In the genomic region with DNA sequence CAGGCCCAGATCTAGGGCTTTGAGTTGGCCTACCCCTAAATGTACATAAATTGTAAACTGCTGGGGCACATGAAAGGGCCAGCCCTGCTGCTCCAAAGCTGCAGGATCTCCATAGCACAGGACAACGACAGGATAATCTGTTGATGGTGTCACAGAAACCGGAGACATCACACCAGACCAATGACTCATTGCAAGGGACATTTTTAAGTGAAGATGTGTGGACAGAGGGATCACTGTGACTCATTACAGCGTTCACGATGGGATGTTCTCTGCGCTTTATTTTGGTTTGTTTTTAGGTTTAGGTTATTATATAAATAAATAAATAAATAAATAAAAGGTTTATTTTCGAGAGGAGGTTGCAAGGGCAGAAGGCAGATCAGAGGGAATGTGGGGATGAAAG, we compare ENCODE assay signal across 14 mouse cellular contexts.
"Had no signal": no experiment of that assay in that cellular context is flagged by ENCODE, and none has a peak within 500 bp of the region (broad histone marks: within the 10 kb centered on the region; RNA-seq: fewer than 3 reads in every experiment).

No protein-coding gene starts in this region.

- H3K4me2 ChIP-seq: kidney, embryonic 15.5 days; limb, embryonic 15.5 days; stomach, embryonic 15.5 days had no signal

- H3K9me3 ChIP-seq: limb, embryonic 15.5 days; stomach, embryonic 15.5 days had no signal

- H3K4me3 ChIP-seq: kidney, embryonic 15.5 days; limb, embryonic 15.5 days; stomach, embryonic 15.5 days had no signal

- H3K9ac ChIP-seq: kidney, embryonic 15.5 days; limb, embryonic 15.5 days; stomach, embryonic 15.5 days had no signal

- H3K27me3 ChIP-seq: kidney, embryonic 15.5 days; stomach, embryonic 15.5 days had no signal

- DNase-seq: kidney, adult 2 months; kidney, postnatal 14 days; layer of hippocampus, adult 9-11 months; layer of hippocampus, postnatal 36 days; lung, adult 2 months; lung, postnatal 36 days; midbrain, embryonic 14.5 days; right cerebral cortex, postnatal 14 days; thymus, adult 2 months; thymus, postnatal 25 days had no signal

- H3K36me3 ChIP-seq: kidney, embryonic 15.5 days; limb, embryonic 15.5 days; stomach, embryonic 15.5 days had no signal

- H3K27ac ChIP-seq: kidney, embryonic 15.5 days; limb, embryonic 15.5 days; stomach, embryonic 15.5 days had no signal

- ATAC-seq: lung, postnatal 0 days had no signal
